In the genomic region with DNA sequence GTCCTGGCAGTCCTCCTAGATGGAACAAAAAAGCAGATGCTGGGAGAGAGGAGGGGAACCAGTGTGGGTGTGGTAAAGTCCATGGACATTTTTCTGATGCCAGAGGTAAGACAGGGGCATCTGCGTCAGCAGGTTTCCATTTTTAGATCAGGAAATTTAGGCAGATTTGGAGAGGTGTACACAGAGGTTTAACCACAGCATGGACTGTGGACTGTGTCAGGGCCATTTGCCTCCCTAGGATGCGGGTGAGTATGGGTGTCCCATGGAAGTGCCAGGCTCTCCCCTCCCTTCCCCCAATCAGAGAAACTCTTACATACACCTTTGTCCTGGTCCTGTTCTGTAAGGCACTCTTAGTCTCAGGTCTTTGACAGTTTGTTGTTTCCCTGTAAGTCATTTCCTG, we compare ENCODE assay signal across 18 mouse cellular contexts.
"Had no signal": no experiment of that assay in that cellular context is flagged by ENCODE, and none has a peak within 500 bp of the region (broad histone marks: within the 10 kb centered on the region; RNA-seq: fewer than 3 reads in every experiment).

No protein-coding gene starts in this region.

- DNase-seq: left cerebral cortex, postnatal 4 days; lung, adult 18-20 months; lung, postnatal 10 days; lung, postnatal 36 days; thymus, adult 18-20 months; thymus, postnatal 36 days had no signal

- H3K27ac ChIP-seq: intestine, embryonic 15.5 days; kidney, postnatal 0 days; limb, embryonic 13.5 days; liver, embryonic 15.5 days; lung, embryonic 15.5 days; midbrain, embryonic 10.5 days; midbrain, embryonic 13.5 days had no signal

- H3K4me1 ChIP-seq: intestine, embryonic 15.5 days; liver, embryonic 15.5 days; lung, embryonic 15.5 days; megakaryocyte, embryonic 14.5 days; midbrain, embryonic 10.5 days; midbrain, embryonic 13.5 days had no signal

- H3K4me2 ChIP-seq: intestine, embryonic 15.5 days; limb, embryonic 13.5 days; liver, embryonic 11.5 days; liver, embryonic 15.5 days; lung, embryonic 15.5 days; midbrain, embryonic 13.5 days had no signal

- H3K36me3 ChIP-seq: intestine, embryonic 15.5 days; limb, embryonic 13.5 days; liver, embryonic 15.5 days; lung, embryonic 15.5 days; midbrain, embryonic 10.5 days; midbrain, embryonic 13.5 days had no signal

- H3K27me3 ChIP-seq: intestine, embryonic 15.5 days; limb, embryonic 13.5 days; liver, embryonic 15.5 days; lung, embryonic 15.5 days; midbrain, embryonic 13.5 days had no signal

- H3K9me3 ChIP-seq: intestine, embryonic 15.5 days; liver, embryonic 15.5 days; lung, embryonic 15.5 days; midbrain, embryonic 10.5 days had no signal

- H3K9ac ChIP-seq: intestine, embryonic 15.5 days; limb, embryonic 13.5 days; liver, embryonic 15.5 days; lung, embryonic 15.5 days; midbrain, embryonic 13.5 days had no signal

- ATAC-seq: hindbrain, embryonic 16.5 days; intestine, embryonic 15.5 days; midbrain, embryonic 13.5 days; midbrain, embryonic 16.5 days had no signal

- H3K4me3 ChIP-seq: intestine, embryonic 15.5 days; limb, embryonic 13.5 days; liver, embryonic 15.5 days; lung, embryonic 15.5 days; megakaryocyte, embryonic 14.5 days; midbrain, embryonic 10.5 days; midbrain, embryonic 13.5 days; myocyte had no signal
